Mouse (Mus musculus): ENCODE data around the gene Vps33a. TPM values are rescaled to one million over a fixed set of nuclear protein-coding genes. Genes with fewer than 3 reads are reported as not detected.

The Vps33a gene
- polyA plus RNA-seq, 1 experiment from 2014 or later, result 34.5 TPM

DNA sequence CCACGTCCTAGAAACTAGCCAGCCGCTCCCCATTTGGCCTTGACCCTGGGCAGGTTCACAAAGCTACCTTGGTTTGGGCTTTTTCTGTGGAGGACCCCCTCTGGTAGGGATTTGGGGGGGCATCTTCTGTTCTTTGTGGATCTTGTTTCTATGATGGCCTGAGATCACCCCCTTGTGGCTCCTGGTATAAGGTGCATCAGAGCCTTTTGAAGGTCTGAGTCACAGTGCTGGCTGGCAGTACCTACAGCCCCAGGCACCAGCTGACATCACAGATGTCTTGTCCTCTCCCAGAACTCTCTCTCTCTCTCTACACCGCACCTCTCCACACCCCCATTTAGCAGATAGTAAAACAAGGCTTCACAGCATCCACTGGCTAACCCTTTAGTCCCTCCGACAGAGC, 73.1 kb downstream of the Vps33a start:
- ATAC-seq (ENCODE audit: low FRiP score) (no peak), DNase-seq (ENCODE audit: low spot score) (peak; percentile 21)
- no peak overlapping the region for H3K27ac ChIP-seq (ENCODE audit: low read depth, low read length)
- no peaks in the 10 kb centered on the region for H3K36me3 ChIP-seq (ENCODE audit: control insufficient read depth, insufficient read depth, low read length)
- H3K4me3 ChIP-seq (ENCODE audit: low read depth, low read length), result no peak overlapping the region
- WGBS, result 49% methylated on average over 4 of the region's 4 CpGs
- H3K9ac ChIP-seq (ENCODE audit: low read depth, low read length), result no peak overlapping the region
- H3K9me3 ChIP-seq (ENCODE audit: control insufficient read depth, low read length), result no peaks in the 10 kb centered on the region
- no peaks in the 10 kb centered on the region for H3K4me1 ChIP-seq (replicated peaks; ENCODE audit: control insufficient read depth, insufficient read depth, low read length)
- no peak overlapping the region for H3K4me2 ChIP-seq (replicated peaks; ENCODE audit: low read depth, low read length)
- H3K27me3 ChIP-seq (ENCODE audit: control insufficient read depth, insufficient read depth, low read length), result no peaks in the 10 kb centered on the region

DNA sequence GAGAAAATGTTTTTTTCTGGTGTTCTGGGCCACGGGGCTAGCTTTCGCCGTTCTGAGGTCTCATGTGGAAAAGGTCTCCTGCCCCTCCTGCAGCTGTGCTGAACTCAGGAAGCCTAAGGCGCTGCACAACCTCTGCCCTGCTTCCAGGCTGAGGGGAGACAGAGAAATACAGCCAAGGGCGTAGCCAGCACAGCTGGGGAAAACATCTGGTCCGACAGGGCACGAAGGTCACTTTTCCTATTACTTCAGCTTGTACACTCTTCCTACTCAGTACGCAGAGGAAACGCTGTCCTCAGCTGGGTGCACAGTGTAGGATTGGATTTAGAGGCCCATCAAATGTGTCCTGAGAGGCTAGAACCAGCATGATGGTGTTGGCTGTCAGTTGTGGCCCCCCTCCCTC, 82.9 kb downstream of the Vps33a start:
- Histone ChIP-seq H3K4me3 (ENCODE audit: low read depth, low read length) (no peak overlapping the region), H3K9me3 (ENCODE audit: control insufficient read depth, low read length) (no peaks in the 10 kb centered on the region), H3K27ac (ENCODE audit: low read depth, low read length) (no peak overlapping the region), H3K27me3 (ENCODE audit: control insufficient read depth, insufficient read depth, low read length) (no peaks in the 10 kb centered on the region), H3K9ac (ENCODE audit: low read depth, low read length) (no peak overlapping the region), H3K4me2 (replicated peaks; ENCODE audit: low read depth, low read length) (no peak overlapping the region), H3K36me3 (ENCODE audit: control insufficient read depth, insufficient read depth, low read length) (no peaks in the 10 kb centered on the region), H3K4me1 (replicated peaks; ENCODE audit: control insufficient read depth, insufficient read depth, low read length) (0 out of 2 replicates have a peak, but pooled peaks cover 4% of the 10 kb centered on the region)
- ATAC-seq (ENCODE audit: low FRiP score) (no peak), DNase-seq (ENCODE audit: low spot score) (no peak)
- WGBS, result 48% methylated on average over 9 of the region's 9 CpGs

DNA sequence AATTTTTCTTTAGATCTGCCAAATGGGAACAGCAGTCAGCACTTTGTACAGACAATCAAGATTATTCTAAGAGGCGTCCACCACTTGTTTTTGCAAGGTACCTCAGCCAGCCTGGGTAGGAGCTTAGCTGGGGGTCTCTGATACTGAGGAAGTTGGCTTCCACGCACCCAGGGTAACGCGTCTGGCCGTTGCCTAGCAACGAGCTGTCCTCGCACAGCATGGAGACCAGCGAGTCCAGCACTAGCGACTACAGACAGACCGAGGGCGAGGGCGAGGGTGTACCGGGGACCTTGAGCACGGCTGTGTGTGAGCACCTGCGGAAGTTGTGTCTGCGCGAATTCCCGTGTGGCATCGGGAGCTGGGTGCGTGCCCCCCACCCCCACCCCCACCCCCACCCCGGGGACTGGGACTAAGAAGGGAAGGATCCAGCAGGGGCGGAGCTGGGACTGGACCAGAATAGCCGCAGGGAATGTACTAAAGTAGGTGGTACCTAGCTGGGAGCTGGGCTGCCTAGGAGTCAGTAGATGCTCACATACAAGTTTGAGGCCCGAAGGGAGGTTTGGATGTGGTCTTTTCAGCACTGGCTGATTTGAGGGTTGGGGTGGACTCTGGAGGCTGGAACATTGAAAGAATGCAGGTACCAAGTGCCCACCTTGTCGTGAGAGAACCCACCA, 83.6 kb downstream of the Vps33a start, which contains the start of the genes Lrrc43 and Il31:
Gene Lrrc43 (plus strand): TSS at position 194 of the 674 bp plus-strand sequence.
Gene Il31 (minus strand): TSS at position 378 of the 674 bp plus-strand sequence.
- peak; percentile 64 for DNase-seq (ENCODE audit: low spot score)
- no peaks in the 10 kb centered on the region for H3K27me3 ChIP-seq (ENCODE audit: control insufficient read depth, insufficient read depth, low read length)
- no peaks in the 10 kb centered on the region for H3K9me3 ChIP-seq (ENCODE audit: control insufficient read depth, low read length)
- ATAC-seq (ENCODE audit: low FRiP score), result peak; percentile 60; the same call in 1 of the 2 replicates
- H3K36me3 ChIP-seq (ENCODE audit: control insufficient read depth, insufficient read depth, low read length), result no peaks in the 10 kb centered on the region
- H3K4me1 ChIP-seq (replicated peaks; ENCODE audit: control insufficient read depth, insufficient read depth, low read length), result 0 out of 2 replicates have a peak, but pooled peaks cover 4% of the 10 kb centered on the region
- WGBS, result 7% methylated on average over 25 of the region's 25 CpGs
- H3K9ac ChIP-seq (ENCODE audit: low read depth, low read length), result no peak within 1 kb of the TSS
- H3K27ac ChIP-seq (ENCODE audit: low read depth, low read length), result no peak within 1 kb of the TSS
- no peak within 1 kb of the TSS for H3K4me3 ChIP-seq (ENCODE audit: low read depth, low read length)
- peak within 1 kb of the TSS; percentile 43 for H3K4me2 ChIP-seq (replicated peaks; ENCODE audit: low read depth, low read length)

DNA sequence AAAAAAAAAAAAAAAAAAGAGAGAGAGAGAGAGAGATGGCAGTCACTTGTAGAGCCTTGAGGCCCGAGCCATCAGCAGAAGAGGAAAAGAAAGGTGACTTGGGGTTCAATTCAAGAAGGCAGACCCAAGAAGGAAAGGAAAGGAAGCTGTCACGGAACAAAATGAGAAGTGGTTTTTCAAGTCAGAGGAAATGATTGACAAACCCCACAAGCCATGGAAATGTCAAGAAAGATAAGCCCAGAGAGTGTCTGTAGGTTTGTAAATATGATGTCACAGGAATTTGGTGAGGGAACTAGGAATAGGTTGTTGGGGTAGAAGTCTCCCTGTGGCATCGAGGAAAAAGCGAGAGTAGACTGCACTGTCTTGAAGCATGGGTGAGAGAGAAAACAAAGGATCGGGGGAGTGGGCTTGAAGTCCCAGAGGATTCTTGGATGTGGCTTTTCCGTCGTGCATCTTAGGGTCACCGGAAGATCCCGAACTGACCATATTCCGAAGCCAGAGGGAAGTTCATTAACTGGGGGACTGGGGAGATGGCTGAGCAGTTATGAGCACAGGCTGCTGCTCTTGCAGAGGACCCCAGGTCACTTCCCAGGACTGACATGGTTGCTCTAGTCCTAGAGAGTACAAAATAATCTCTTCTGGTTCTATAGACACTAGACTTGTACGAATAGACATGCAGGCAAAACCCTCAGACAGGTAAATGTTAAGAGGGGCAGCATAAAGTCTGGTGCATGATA, 85.0 kb downstream of the Vps33a start:
- H3K36me3 ChIP-seq (ENCODE audit: control insufficient read depth, insufficient read depth, low read length), result no peaks in the 10 kb centered on the region
- WGBS, result 85% methylated on average over 11 of the region's 11 CpGs
- H3K4me2 ChIP-seq (replicated peaks; ENCODE audit: low read depth, low read length), result no peak overlapping the region
- DNase-seq (ENCODE audit: low spot score), result no peak
- no peaks in the 10 kb centered on the region for H3K9me3 ChIP-seq (ENCODE audit: control insufficient read depth, low read length)
- no peak for ATAC-seq (ENCODE audit: low FRiP score)
- no peak overlapping the region for H3K27ac ChIP-seq (ENCODE audit: low read depth, low read length)
- 0 out of 2 replicates have a peak, but pooled peaks cover 4% of the 10 kb centered on the region for H3K4me1 ChIP-seq (replicated peaks; ENCODE audit: control insufficient read depth, insufficient read depth, low read length)
- H3K4me3 ChIP-seq (ENCODE audit: low read depth, low read length), result no peak overlapping the region
- no peak overlapping the region for H3K9ac ChIP-seq (ENCODE audit: low read depth, low read length)
- H3K27me3 ChIP-seq (ENCODE audit: control insufficient read depth, insufficient read depth, low read length), result no peaks in the 10 kb centered on the region

Other genes starting within 250 kb of the Vps33a start
- gene Bcl7a, start 229.2 kb downstream of the Vps33a start, polyA plus RNA-seq (2014; fragmentation: Nextera tagmentation; extraction: Ambion mirVana), result 56.8 and 63.7 TPM in 2 replicates
- gene Mlxip, start 178.2 kb downstream of the Vps33a start, polyA plus RNA-seq (2014; fragmentation: Nextera tagmentation; extraction: Ambion mirVana), result 16.8 and 18.2 TPM in 2 replicates
- 0.26 and 0.39 TPM in 2 replicates for gene Lrrc43, start 83.7 kb downstream of the Vps33a start, polyA plus RNA-seq (2014; fragmentation: Nextera tagmentation; extraction: Ambion mirVana)
- gene Il31, start 83.5 kb downstream of the Vps33a start, polyA plus RNA-seq (2014; fragmentation: Nextera tagmentation; extraction: Ambion mirVana), result not detected in 2 replicates
- 1.1 and 1.5 TPM in 2 replicates for gene B3gnt4, start 62.6 kb downstream of the Vps33a start, polyA plus RNA-seq (2014; fragmentation: Nextera tagmentation; extraction: Ambion mirVana)
- gene Diablo, start 48.9 kb downstream of the Vps33a start, polyA plus RNA-seq (2014; fragmentation: Nextera tagmentation; extraction: Ambion mirVana), result 145 and 146 TPM in 2 replicates
- 0.56 and 0.66 TPM in 2 replicates for gene Gm49027, start 47.5 kb downstream of the Vps33a start, polyA plus RNA-seq (2014; fragmentation: Nextera tagmentation; extraction: Ambion mirVana)
- 43.8 and 51.2 TPM in 2 replicates for gene Clip1, start 111.6 kb upstream of the Vps33a start, polyA plus RNA-seq (2014; fragmentation: Nextera tagmentation; extraction: Ambion mirVana)
- gene Zcchc8, start 148.1 kb upstream of the Vps33a start, polyA plus RNA-seq (2014; fragmentation: Nextera tagmentation; extraction: Ambion mirVana), result 73.4 and 83.6 TPM in 2 replicates
- gene Rsrc2, start 176.4 kb upstream of the Vps33a start, polyA plus RNA-seq (2014; fragmentation: Nextera tagmentation; extraction: Ambion mirVana), result 165 and 183 TPM in 2 replicates
- gene Kntc1, start 176.7 kb upstream of the Vps33a start, polyA plus RNA-seq (2014; fragmentation: Nextera tagmentation; extraction: Ambion mirVana), result 27.0 and 30.5 TPM in 2 replicates